Mouse (Mus musculus) cerebellum, adult 18-20 months (tissue): ENCODE data around the gene Gm266.

ENCODE experiments used
- DNase-seq, 2 experiments: peaks; one replicate each; pipeline ENCODE4 v3.0.0; 2021

The Gm266 gene

GRCm38 (mm10) chr12:111451561-111451960, 34.1 kb downstream of the Gm266 start:
- no peak for DNase-seq

- DNase-seq, result no peak
These were observed 35.3 kb downstream of the Gm266 start for GRCm38 (mm10) chr12:111450359-111450758.

- DNase-seq, result no peak
These were observed 36.5 kb downstream of the Gm266 start for GRCm38 (mm10) chr12:111448931-111449705.

DNA sequence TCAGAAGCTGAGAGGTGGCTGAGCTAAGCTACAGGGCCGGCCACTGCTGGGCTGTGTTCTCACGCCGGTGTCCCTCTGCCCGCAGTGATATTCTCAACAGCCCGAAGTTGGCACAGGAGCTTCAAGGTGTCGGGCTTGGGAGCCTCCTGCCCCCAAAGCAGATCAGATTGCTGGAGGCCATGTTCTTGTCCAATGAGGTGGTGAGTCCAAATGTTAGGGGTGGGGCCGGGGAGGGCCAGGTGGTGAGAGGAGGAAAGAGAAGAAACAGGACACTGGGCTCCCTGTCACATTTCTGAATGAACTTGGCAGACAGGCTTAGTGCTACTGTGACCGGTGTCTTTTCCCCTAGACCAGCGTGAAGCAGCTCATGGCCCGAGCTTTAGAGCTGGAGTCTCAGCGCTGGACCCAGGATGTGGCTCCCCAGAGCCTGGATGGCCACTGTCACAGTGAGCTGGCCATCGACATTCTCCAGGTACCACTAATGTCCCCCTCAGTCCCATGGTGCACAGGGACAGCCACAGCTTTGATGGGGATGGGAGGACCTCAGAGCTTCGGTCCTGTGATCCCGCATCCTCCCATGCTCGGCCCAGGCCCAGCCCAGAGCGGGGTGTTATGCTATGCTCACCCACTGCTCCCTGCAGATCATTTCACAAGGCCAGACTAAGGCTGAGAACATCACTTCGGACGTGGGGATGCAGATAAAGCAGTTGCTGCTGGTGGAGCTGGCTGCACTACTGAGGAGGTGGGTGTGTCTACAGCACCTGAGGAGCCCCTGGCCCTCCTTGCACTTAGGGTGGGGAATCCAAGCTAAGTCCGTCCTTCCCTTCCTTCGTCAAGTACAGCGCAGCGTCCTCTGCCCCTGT, 37.5 kb downstream of the Gm266 start:
- no peak for DNase-seq

DNA sequence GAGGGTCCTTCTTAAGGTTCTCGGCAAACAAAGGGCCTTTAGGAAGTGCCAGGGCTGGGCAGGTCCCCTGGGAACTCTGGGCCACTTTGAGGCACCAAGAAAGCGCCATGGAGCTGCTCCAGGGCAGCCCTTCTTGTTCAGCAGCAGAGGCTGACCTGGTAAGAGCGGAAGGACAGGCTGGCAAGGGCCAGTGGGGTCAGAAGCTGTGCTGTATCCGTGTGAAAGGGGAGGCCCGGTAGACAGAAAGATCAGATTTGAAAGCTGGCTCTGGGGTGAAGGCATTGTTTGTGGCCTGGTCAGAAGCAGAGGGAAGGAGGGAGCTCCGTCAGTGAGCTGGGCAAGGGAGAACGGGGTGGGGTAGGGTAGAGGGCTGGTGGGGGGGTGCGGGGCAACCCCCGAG, 38.3 kb downstream of the Gm266 start:
- DNase-seq, result no peak

- no peak for DNase-seq
These were observed 38.9 kb downstream of the Gm266 start for GRCm38 (mm10) chr12:111446745-111447144.

- no peak for DNase-seq
These were observed 39.6 kb downstream of the Gm266 start for GRCm38 (mm10) chr12:111445890-111446613.

- no peak for DNase-seq
These were observed 40.3 kb downstream of the Gm266 start for GRCm38 (mm10) chr12:111445161-111445889.

GRCm38 (mm10) chr12:111443921-111444831, 41.4 kb downstream of the Gm266 start:
- DNase-seq, result no peak

DNA sequence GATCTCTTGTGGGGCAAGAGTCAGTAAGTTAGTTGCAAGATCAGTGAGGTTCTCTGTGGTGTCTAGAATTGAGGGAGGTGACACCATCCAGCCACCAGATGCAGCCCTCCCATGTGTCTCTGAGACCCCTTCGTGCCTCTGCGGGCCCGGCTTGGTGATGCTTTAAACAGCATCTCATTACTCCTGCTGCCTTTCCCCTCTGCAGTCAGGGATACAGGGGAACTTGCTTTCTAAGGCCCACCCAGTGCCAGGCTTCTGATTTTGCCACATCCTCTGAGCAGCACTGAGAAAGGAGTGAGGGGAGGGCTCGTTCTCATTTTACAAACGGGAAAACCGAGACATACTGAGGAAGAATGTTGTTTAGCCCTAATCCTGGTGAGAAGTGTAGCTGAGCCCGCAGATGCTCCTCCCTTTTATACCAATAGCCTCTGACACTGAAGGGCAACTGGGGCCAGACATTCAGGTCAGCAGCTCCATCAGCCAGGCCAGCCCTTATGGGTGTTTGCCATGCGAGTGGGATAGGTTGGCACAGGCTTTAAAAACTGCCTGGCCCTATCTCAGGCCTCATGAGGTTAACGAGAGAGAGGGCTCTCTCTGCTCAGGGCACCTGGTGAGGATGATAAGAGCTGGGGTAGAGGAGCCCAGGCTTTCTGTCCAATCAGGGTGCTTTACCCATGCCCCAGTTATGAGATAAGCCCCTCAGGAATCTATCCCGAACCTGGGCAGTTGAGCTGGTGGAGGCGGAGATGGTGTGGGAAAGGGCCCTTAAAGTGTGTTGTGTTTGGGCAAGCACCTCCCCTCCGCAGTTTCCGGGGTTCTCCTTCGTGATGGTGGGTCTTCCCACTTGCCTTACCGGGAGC, 42.4 kb downstream of the Gm266 start:
- DNase-seq, result no peak

- DNase-seq, result no peak
These were observed 43.2 kb downstream of the Gm266 start, which contains the start of gene Tnfaip2 for GRCm38 (mm10) chr12:111442309-111443010. TSS of gene Tnfaip2 (plus strand) at chr12:111442469.

DNA sequence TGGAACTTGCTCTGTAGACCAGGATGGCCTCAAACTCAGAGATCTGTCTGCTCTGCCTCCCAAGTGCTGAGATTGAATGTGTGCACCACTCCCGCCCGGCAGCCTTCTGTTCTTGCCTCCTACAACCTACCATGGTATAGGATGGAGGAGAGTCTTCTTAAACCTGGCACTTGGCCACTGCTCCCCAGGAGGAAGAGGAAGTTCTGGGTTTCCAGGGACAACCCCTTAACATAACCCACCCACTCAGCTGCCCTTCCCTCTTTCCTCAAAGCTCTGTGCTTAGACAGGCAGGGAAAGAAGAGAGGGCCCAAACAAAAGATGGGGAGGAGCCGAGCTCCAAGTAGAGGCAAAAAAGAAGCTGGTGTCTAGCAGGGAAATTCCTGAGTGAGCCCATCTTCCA, 44.1 kb downstream of the Gm266 start:
- no peak for DNase-seq

DNA sequence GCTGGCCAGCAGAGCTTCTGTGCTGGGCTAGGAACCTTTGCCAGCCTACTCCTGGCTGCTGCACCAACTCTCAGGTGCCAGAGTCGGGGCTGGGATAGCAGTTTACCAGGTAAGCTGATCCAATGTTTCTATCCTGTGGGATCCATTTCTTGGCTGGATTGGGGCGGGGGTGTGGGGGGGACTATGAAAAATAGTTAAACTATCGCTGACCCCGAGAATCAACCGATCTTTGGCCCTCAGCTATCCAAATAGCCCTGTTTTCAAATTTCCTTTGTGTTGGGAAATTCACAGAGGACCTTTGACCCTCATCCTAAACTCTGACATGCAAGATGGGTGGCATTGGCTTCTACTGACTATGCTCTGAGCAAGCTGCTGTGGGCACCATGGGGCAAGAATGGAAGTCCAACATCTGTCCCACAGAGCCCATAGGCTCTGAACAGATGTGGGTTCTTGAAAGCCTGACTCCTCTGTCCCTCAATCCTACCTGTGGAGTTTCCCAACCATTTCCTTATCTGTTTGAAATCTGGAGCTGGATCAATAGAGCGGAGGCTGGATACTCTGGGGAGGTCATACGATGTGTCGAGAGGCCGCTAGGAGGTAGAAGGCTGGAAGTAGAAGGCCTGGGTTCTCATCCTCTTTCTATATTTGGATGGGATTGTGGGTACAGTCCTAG, 44.8 kb downstream of the Gm266 start:
- DNase-seq, result no peak

DNA sequence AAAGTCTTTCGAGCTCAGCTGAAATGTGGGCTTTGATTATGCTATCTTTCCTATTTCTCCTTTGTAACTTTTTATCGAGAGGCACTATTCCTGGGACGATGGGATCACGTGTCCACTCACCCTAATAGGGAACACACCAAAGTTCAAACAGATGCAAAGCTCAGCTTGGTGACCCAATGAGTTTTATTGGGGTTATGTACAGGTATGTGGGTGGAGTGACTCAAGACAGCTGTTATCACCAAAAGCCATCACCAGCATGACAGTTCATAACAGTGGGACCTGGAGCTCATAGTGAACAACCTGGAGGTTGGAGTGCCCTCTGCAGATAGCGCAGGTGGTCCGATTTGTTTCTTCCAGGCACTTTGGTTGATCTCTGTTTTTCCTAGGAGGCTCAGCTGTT, 46.8 kb downstream of the Gm266 start:
- DNase-seq, result no peak

- DNase-seq, result no peak
These were observed 48.3 kb downstream of the Gm266 start for GRCm38 (mm10) chr12:111437222-111437900.

DNA sequence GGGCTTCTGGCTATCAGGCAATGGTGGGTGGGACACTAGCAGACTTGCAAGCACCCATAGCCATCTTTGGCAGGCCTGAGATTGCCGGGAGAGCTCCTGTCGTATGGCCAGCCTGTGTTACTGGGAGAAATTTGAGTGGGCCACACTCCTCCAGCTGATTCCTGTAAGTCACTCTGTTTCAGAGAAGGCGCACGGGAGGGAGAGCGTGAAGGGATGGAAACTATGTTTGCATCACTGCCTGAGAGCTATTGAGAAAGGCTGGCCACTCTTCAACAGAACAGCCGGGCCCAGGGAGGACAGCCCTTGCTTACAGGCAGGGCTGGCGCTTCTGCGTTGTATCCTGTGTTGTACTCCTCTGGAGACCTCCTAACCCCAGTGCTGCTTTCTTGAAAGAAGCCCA, 49.0 kb downstream of the Gm266 start:
- no peak for DNase-seq

- DNase-seq, result no peak
These were observed 49.5 kb downstream of the Gm266 start for GRCm38 (mm10) chr12:111436170-111436569.

GRCm38 (mm10) chr12:111434745-111435327, 50.8 kb downstream of the Gm266 start:
- no peak for DNase-seq
